Mouse (Mus musculus) kidney, postnatal 0 days (tissue): ENCODE data around the gene 4931428L18Rik. TPM values are rescaled to one million over a fixed set of nuclear protein-coding genes. Genes with fewer than 3 reads are reported as not detected.
A peak's percentile ranks its signal among the peaks of the same experiment; 100 is the strongest.

Experiments
- ATAC-seq: fragments of 200-750 bp; cut with Nextera tagmentation; replicated peaks from 2 replicates; pipeline ENCODE4 v1.8.0; 2017; ENCODE audit warnings: low read depth, moderate number of reproducible peaks, moderate TSS enrichment, moderate library complexity; ENCODE audit not compliant: low FRiP score
- DNase-seq: peaks from one replicate; pipeline ENCODE4 v3.0.0-alpha.2; 2016; ENCODE audit warnings: low spot score
- H3K27ac ChIP-seq: fragments of 300-500 bp; sonication (generic); 2 replicates; pipeline ENCODE4 v1.5.1; 2014; ENCODE audit warnings: mild to moderate bottlenecking
- H3K27me3 ChIP-seq: fragments of 300-500 bp; sonication (generic); 2 replicates; pipeline ENCODE4 v1.6.1; 2014; ENCODE audit warnings: low read length, mixed read lengths; ENCODE audit not compliant: insufficient read depth
- H3K36me3 ChIP-seq: fragments of 300-500 bp; sonication (generic); 2 replicates; pipeline ENCODE4 v1.6.1; 2014; ENCODE audit warnings: low read length, mixed read lengths; ENCODE audit not compliant: insufficient read depth
- H3K4me1 ChIP-seq: fragments of 300-500 bp; sonication (generic); replicated peaks from 2 replicates; pipeline ENCODE4 v1.6.1; 2014; ENCODE audit warnings: antibody characterized with exemption, low read length, mixed read lengths; ENCODE audit not compliant: insufficient read depth
- H3K4me2 ChIP-seq: fragments of 300-500 bp; sonication (generic); 2 replicates; pipeline ENCODE4 v1.6.1; 2014; ENCODE audit warnings: mild to moderate bottlenecking, low read length, moderate library complexity, mixed read lengths
- H3K4me3 ChIP-seq: fragments of 300-500 bp; sonication (generic); replicated peaks from 2 replicates; pipeline ENCODE4 v1.5.1; 2014; ENCODE audit warnings: low read depth, low read length
- H3K9ac ChIP-seq: fragments of 300-500 bp; sonication (generic); 2 replicates; pipeline ENCODE4 v1.6.1; 2014; ENCODE audit warnings: low read depth, low read length
- H3K9me3 ChIP-seq: fragments of 300-500 bp; sonication (generic); replicated peaks from 2 replicates; pipeline ENCODE4 v1.6.1; 2016; ENCODE audit warnings: low read length, inconsistent platforms, mixed read lengths
- CTCF ChIP-seq: IDR thresholded peaks from 2 replicates; pipeline ENCODE4 v1.5.1; 2016; ENCODE audit warnings: antibody characterized with exemption, low read depth, mild to moderate bottlenecking, moderate library complexity
- WGBS: fragments of 180-500 bp; shearing (Covaris S2); extraction: QIAGEN DNeasy Blood & Tissue Kit; methylation state at CpG from one replicate; pipeline ENCODE4 v1.1.7; 2014; 5-methylcytosine and 5-hydroxymethylcytosine counted together
- polyA plus RNA-seq: library from polyadenylated mRNA; unstranded; fragments of >200 nt; fragmentation: Nextera tagmentation; extraction: Ambion mirVana; gene quantifications from 2 replicates; pipeline ENCODE4 v1.2.1, GENCODE M21; 2015

Gene 4931428L18Rik
- polyA plus RNA-seq, 1 experiment from 2014 or later, result not detected

DNA sequence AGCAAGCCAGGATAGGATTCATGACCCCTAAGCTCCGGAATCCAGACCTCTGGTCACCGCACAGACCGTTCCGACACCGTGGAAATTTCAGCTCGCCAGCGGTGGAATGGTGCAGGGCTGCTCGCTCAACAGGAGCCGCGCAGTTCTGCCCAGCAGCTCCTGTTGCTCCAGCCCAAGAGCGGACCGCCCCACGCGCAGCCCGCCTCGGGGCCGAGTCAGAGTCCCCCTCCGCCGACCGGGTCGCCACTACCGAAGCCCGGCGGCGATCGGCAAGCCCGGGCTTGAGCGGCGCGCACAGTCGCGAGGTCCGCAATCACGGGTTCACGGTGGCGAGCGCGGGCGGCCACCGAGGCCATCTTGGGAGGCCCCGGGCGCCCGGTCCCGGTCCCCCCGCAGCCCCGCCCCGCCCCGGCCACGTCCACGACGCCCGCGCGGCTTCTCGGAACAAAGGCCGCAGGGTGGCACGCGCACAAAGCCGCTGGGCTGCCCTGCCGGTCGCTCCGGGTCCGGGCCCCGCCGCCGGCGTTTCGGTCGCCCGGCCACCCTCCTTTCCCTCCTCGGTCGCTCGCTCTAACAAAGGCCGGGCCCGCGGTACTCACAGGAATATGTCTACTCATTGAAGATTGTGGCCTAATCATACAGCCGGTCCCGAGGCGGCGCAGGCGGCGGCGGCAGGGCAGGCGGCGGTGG is 273.4 kb downstream of the 4931428L18Rik start:
- TF ChIP-seq CTCF, result no peak
- Histone ChIP-seq H3K27me3 (no peaks in the 10 kb centered on the region), H3K9me3 (no peaks in the 10 kb centered on the region), H3K4me3 (peak overlapping the region; percentile 73), H3K4me1 (no peaks in the 10 kb centered on the region), H3K36me3 (peaks cover 12% of the 10 kb centered on the region), H3K4me2 (peak overlapping the region; percentile 59), H3K9ac (peak overlapping the region; percentile 98), H3K27ac (peak overlapping the region; percentile 99)
- ATAC-seq (peak; percentile 53), DNase-seq (peak; percentile 64)
- under 1% methylated on average over 73 of the region's 85 CpGs for WGBS

DNA sequence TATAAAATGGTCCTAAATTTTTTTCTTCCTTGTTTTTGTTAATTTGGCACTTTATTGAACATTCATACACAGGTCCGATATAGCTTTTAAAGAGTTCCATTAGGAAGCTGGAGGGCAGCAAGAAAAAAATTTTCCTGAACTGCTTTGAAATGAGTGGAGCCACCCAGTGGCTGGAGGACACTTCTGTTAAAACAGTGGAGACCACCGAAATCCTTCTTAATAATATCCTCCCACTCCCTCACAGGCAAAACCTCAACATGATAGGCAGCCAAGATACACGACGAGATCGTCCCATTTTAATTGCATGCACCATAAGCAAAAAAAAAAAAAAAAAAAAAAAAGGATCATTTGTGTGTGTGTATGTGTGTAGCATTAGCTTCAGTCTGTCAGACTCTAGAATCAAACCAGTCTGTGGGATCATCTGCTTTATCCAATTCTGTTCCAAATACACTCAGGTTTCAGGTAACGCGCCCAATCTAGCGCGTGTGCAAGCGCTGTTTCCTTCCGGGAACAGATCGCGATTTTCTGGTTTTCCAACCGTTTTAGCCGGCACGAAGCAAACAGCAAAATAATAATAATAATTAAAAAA is 274.0 kb downstream of the 4931428L18Rik start:
- Histone ChIP-seq H3K36me3 (peaks cover 18% of the 10 kb centered on the region), H3K4me3 (peak overlapping the region; percentile 73), H3K9ac (peak overlapping the region; percentile 98), H3K4me1 (no peaks in the 10 kb centered on the region), H3K4me2 (peak overlapping the region; percentile 59), H3K9me3 (no peaks in the 10 kb centered on the region), H3K27me3 (no peaks in the 10 kb centered on the region), H3K27ac (peak overlapping the region; percentile 99)
- ATAC-seq (no peak), DNase-seq (peak; percentile 74)
- WGBS, result under 1% methylated on average over 16 of the region's 16 CpGs
- TF ChIP-seq CTCF, result peak; percentile 66

Other genes starting within 250 kb of the 4931428L18Rik start
- gene AC153137.1, start 244.7 kb downstream of the 4931428L18Rik start, polyA plus RNA-seq, result not detected in 2 replicates
- gene Lgsn, start 46.3 kb downstream of the 4931428L18Rik start, polyA plus RNA-seq, result not detected in 2 replicates
- not detected in 2 replicates for gene Pih1d3, start 154 bp upstream of the 4931428L18Rik start, polyA plus RNA-seq